Mouse (Mus musculus) cortical plate, adult 2 months (tissue): ENCODE data around the gene Tpr. TPM values are rescaled to one million over a fixed set of nuclear protein-coding genes. Genes with fewer than 3 reads are reported as not detected.

Experiments used
- H3K27ac ChIP-seq: fragments of 200-500 bp; 2 replicates; pipeline ENCODE4 v1.5.1; 2012; ENCODE audit warnings: low read length, control low read depth, inconsistent platforms; ENCODE audit not compliant: insufficient read depth
- H3K4me1 ChIP-seq: fragments of 200-500 bp; 2 replicates; pipeline ENCODE4 v1.6.1; 2011; ENCODE audit warnings: low read length; ENCODE audit not compliant: control insufficient read depth, insufficient read depth
- H3K4me3 ChIP-seq: fragments of 200-500 bp; 2 replicates; pipeline ENCODE4 v1.5.1; 2011; ENCODE audit warnings: mild to moderate bottlenecking, low read length, control low read depth; ENCODE audit not compliant: insufficient read depth
- CTCF ChIP-seq: fragments of 200-500 bp; IDR thresholded peaks from 2 replicates; pipeline ENCODE4 v1.5.1; 2011; ENCODE audit warnings: mild to moderate bottlenecking, control low read depth, low read length; ENCODE audit not compliant: insufficient read depth; ENCODE audit errors: extremely low read depth
- POLR2A ChIP-seq: fragments of 200-500 bp; IDR thresholded peaks from 2 replicates; pipeline ENCODE4 v1.6.1; 2011; ENCODE audit warnings: mild to moderate bottlenecking, low read length, control low read depth; ENCODE audit not compliant: insufficient read depth; ENCODE audit errors: extremely low read depth
- polyA plus RNA-seq: library from polyadenylated mRNA; depleted of rRNA; stranded (reverse); fragments of >200 nt; gene quantifications from 2 replicates; pipeline ENCODE4 v1.2.3, GENCODE M21; 2012; rRNA removed

Gene Tpr
- polyA plus RNA-seq, 1 experiment: 73.7 TPM

GRCm38 (mm10) chr1:150496626-150497302, 104.1 kb downstream of the Tpr start:
- Histone ChIP-seq H3K27ac (no peak overlapping the region), H3K4me3 (no peak overlapping the region), H3K4me1 (no peaks in the 10 kb centered on the region)
- TF ChIP-seq POLR2A (no peak), CTCF (no peak)

- TF ChIP-seq CTCF (peak; percentile 29; the same call in 1 of the 2 replicates), POLR2A (no peak)
- Histone ChIP-seq H3K27ac (no peak overlapping the region), H3K4me3 (no peak overlapping the region), H3K4me1 (no peaks in the 10 kb centered on the region)
Measured at GRCm38 (mm10) chr1:150497690-150498089, 105.1 kb downstream of the Tpr start.

- Histone ChIP-seq H3K4me3 (no peak overlapping the region), H3K27ac (no peak overlapping the region), H3K4me1 (no peaks in the 10 kb centered on the region)
- no peak for TF ChIP-seq POLR2A
- TF ChIP-seq CTCF: no peak
Measured at GRCm38 (mm10) chr1:150498177-150498576, 105.5 kb downstream of the Tpr start.

Other genes starting within 250 kb of the Tpr start
- gene Pdc, start 73.4 kb upstream of the Tpr start, polyA plus RNA-seq: not detected in 2 replicates
- 41.1 and 41.2 TPM in 2 replicates for gene Odr4, start 242 bp downstream of the Tpr start, polyA plus RNA-seq
- 3.1 and 4.5 TPM in 2 replicates for gene Prg4, start 73.3 kb downstream of the Tpr start, polyA plus RNA-seq